Mouse (Mus musculus): ENCODE measurements at regions not wholly inside any gene's neighbourhood (a gene's known extent, or its start where the extent isn't known, plus 50 kb on each side); places are given as distances from the start of the nearest gene placed in this dataset.
"Not testable (repeated sequence)": the region's sequence is repeated elsewhere in the genome, so short reads cannot be mapped to it uniquely, and the experiment has no call there.

DNA sequence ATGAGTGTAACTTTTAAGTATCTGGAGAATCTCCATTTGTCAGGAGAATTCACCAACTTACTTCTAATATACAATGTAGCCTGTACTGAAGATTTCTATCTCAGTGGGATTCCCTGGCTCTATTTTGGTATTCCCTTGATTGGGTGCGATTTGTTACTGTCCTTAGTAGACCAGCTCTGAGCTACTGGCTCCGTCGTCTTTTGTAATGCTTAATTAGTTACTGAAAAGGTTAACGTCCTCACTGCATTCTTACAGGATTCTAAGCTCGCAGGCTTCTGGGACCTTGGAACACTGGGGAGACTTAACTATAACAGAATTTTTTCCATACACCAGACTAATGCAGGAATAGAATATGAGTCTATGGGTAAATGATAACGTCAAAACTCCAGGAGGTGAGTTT, 67.9 kb upstream of the Mocs1 start:
- TF ChIP-seq POLR2A (IDR thresholded peaks at IDR 0.05; ENCODE audit: low read depth, low read length); CTCF (IDR thresholded peaks at IDR 0.05; ENCODE audit: extremely low read depth, insufficient read depth, insufficient read length, insufficient replicate concordance): not testable (repeated sequence)

Measured in spleen, adult 2 months (tissue).